Mouse (Mus musculus): ENCODE measurements around the gene L3mbtl2.

GRCm38 (mm10) chr15:81723653-81724052, 60.0 kb downstream of the L3mbtl2 start:
- TF ChIP-seq EP300 (IDR thresholded peaks at IDR 0.05; ENCODE audit: insufficient read depth, low read depth, low read length): no peak
- TF ChIP-seq CTCF (IDR thresholded peaks at IDR 0.05): no peak
